Mouse (Mus musculus) megakaryocyte-erythroid progenitor cell, adult 5-6 weeks (primary cell): ENCODE data around the gene Banf1. TPM values are rescaled to one million over a fixed set of nuclear protein-coding genes. Genes with fewer than 3 reads are reported as not detected.
A peak's percentile ranks its signal among the peaks of the same experiment; 100 is the strongest.
"Not testable (repeated sequence)": the region's sequence is repeated elsewhere in the genome, so short reads cannot be mapped to it uniquely, and the experiment has no call there.

Source experiments
- ATAC-seq: replicated peaks from 2 replicates; pipeline ENCODE4 v1.8.0; 2016; ENCODE audit warnings: mild to moderate bottlenecking, inconsistent platforms; ENCODE audit not compliant: severe bottlenecking, poor library complexity, low FRiP score, low TSS enrichment
- total RNA-seq, 2 experiments: library from RNA; stranded (forward) in 1 of 2; stranded (reverse) in 1 of 2; fragments of 200-1000, 215-1000 nt in 1 of 2; fragments of >200 nt in 1 of 2; fragmentation: Nextera tagmentation in 1 of 2; gene quantifications; 2 replicates each; pipeline ENCODE4 v1.2.3; 2014 to 2017

Gene Banf1
- 502 and 521 TPM in 2 replicates for total RNA-seq (2014; fragmentation: Nextera tagmentation)
- 59.8 and 86.9 TPM in 2 replicates for total RNA-seq (2017)

DNA sequence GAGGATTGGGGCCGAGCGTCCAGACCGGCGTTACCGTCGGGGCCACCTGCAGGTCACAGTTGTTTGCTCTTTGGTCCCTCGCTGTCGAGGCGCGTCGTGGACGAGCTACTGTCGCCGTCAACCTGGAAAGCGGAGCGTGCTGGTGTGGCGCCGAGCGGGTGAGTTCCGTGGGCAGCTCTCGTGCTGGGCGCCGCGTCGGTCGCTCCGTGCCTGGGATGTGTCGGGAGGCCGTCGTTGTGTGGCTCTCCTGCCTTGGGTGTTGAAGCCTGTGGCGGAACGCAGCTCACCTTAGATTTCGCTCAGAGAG lies at the start of gene Banf1:
TSS of gene Banf1 (minus strand) at position 116 of the 307 bp plus-strand sequence.
- peak; percentile 25 for ATAC-seq

DNA sequence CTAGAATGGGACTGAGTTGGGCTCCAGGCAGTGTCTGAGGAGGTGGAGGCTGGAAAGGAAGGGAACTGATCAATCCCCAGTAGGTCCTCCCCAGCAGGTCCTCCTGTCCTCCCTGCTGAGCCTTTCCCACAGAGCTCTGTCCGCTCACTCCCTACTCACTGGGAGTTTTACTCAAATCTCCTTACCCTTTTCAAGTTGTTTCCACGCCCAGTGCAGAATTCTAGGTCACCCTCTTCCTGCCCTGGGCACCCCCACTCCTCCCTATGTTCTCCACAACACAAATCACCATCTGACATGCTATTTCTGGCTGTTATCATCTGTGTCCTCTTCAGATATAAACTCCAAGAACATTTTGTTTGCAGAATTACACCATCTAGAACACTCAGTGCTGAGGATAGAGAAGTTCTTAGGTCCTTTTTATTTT lies 47.6 kb upstream of the Banf1 start:
- no peak for ATAC-seq

DNA sequence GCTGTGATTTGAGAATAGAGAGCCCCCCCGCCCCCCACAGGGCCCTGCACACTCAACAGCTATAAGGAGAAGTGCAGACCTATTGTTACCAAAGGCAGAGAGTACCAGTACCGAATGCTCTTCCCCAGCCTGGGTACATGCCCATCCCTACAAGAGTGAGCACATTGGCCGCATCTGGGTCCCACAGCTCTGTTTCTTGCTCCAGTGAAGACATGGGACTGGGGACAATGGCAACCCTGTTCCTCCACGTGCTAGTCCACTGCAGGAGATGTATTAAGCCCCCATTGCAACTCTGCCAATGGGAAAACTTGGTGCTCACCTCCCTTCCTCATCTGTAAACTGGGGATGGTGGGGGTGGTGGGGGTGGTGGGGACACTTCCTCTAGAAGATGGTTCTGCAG lies 46.9 kb upstream of the Banf1 start:
- no peak for ATAC-seq

DNA sequence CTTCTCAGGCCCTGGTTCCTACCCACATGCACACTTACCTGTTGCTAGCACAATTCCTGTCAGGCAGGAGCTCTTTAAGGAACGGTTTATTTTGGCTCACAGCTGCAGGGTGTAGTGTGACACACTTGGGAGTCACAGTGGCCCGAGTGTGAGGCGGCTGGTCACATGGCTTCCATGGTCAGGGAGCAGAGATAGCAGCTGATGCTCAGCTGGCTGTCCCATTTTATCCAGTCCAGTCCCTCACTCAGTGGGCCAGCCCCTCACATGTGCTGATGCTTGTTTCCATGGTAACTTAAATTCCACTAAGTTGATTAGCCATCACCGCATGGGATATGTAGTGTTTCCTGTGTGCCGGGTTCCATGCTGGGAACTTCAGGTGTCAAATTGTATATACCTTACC lies 45.0 kb upstream of the Banf1 start:
- no peak for ATAC-seq

DNA sequence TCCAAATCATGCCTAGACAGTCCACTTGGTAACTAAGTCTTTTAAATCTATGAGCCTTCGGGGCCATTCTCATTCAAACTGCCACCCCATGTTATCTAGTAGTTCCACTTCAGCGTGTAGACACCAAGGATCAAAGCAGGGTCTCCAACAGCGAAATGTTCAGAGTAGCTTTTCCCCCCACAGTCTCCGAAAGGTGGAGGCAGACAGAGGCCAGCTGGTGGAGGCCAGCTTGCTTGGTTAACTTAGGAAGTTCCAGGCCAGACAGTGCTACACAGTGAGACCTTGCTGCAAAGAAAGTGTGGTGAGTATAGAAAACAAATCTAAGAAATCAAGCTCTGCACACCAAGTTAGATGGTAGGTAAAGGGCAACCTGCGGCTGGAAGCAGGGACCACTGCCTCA lies 43.7 kb upstream of the Banf1 start:
- ATAC-seq = no peak

DNA sequence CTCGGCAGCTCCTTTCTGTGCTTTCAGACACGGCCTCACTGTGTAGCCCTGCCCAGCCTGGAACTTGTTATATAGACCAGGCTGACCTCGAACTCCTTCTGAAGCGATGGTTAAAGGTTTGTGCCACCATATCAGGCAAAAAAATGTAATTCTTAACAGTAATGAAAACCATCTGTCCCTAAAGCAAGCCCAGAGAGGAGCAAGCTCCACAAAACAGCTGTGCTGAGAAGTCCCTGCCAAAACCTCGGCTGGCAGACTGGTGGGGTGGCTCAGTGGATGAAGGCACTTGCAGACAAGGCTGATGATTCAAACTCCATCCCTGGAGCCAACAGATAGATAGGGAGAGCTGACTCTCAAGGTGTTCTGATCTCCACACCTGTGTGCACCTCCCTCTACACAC lies 42.1 kb upstream of the Banf1 start:
- no peak for ATAC-seq

DNA sequence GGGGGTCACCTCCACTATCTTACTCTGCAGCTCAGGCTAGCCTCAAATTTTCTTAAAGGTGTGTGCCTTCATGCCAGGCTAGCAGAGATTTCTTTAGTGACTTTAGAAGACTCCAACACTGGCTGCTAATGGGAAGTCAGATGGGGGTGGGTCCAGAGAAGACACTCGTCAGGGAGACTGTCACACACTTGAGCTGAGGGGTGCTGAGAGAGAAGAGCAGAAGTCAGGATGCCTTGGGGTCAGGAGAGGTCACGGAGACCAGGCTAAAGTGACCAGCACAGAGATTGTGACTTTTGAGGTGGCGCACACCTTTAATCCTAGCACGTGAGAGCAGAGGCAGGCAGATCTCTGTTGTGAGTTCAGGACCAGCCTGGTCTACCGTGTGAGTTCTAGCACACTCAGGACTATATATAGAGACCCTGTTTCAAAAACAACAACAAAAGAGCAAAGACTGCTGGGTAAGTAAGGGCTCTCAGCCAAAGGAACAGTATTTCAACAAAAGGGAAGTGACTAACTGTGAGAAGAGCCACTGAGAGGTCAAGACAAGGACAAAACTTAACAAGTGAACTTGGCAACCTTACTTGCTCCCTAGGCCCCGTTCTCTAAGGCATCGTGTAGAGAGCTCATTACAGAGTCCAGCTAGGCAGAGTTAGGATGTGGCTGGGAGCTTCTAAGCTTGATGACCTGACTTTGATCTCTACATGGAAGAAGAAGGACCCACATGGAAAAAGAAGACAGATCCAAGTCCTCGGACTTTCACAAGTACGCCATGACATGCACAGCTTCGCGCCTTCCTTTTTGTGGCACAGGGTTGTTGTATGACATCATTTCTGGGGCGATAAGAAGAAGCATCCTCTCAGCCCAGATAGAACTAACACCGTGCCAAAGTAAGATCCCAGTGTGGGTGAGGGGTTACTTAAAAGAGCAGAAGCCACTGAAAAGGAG lies 41.4 kb upstream of the Banf1 start:
- no peak for ATAC-seq

DNA sequence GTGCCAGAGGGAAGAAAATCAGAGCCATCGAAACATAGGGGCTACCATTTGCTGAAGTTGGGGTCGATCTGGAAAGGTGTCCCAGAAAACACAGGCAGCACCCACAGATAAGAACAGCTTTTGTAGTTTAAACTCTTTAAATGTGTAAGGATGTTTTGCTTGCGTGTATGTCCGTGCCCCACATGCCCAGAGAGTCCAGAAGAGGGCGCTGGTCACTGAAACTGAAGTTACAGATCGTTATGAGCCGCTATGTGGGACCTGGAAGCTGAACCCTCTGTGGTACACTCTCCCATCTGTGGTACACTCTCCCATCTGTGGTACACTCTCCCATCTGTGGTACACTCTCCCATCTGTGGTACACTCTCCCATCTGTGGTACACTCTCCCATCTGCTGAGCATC lies 40.2 kb upstream of the Banf1 start:
- peak; percentile 73 for ATAC-seq

DNA sequence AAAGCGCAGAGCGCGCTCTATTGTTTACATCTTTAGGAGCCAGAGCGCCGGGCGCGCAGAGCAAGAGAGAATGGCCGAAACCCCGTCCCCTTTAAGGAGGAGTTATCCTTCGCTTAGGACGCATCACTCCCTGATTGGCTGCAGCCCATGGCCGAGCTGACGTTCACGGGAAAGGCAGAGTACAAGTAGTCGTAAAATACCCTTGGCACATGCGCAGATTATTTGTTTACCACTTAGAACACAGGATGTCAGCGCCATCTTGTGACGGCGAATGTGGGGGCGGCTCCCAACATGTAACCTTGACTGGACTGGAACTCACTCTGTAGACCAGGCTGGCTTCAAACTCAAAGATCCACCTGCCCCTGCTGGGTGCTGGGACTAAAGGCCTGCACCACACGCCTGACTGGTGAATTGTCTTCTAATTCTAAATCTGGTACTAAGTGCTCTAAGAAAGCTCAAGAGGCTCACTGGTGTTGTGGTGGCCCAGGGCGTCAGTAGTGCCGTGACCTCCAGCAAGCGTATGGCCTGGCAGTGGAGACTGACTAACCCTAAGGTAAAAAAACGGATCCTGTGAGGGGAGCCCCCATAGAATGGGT lies 39.7 kb upstream of the Banf1 start:
- peak; percentile 48 for ATAC-seq

DNA sequence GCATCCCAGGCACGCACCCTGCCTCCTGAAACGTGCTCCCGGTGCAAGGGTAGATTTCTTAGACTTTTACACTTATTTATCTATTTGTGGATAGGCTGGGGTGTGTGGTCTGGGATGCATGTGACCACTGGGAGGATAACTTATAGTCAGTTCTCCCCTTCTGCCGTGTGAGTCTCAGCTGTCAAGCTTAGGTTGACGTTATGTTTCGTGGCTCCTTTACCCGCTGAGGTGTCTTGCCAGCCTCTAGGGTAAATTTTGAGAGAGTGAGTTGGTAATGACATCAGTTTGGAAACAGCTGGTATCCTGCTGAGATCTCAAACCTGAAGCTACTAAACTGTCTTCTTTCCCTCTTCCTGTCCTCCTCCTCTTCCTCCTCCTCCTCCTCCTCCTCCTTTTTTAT lies 39.0 kb upstream of the Banf1 start:
- peak; percentile 62 for ATAC-seq

DNA sequence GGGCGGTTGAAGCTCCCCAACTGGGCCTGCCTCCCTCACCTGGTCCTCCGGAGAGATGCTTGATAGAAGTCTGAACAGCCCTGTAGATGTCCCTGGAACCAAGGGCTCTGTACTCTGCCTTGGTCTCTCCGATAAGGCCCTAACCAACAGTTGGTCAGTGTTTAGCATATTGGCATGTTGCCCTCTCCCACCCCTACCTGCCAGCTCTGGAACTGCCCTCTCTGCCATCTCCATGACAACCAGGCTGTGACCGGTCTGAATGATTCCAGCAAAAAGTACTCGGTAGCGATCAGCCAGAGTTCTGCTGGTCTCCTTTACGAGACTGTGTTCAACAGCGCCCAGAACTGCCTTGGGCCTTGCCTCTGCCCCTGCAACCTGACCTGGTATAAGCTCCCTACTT lies 35.3 kb upstream of the Banf1 start, which contains the start of gene Tsga10ip:
TSS of gene Tsga10ip (minus strand) at position 234 of the 400 bp plus-strand sequence.
- no peak for ATAC-seq

DNA sequence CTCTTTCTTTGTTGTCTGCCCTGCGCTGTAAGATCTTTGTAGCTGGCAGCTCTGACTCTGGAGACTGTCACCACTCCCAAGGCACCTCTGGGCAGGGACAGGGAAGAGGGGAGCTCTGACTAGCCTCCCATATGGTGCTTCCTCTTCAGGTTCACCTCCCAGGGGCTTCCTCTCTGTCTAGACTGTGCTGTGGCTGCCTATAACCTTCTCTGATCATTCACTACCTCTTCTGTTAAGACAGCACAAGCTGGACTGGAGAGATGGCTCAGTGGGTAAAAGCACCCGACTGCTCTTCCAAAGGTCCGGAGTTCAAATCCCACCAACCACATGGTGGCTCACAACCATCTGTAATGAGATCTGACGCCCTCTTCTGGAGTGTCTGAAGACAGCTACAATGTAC lies 34.1 kb upstream of the Banf1 start:
- ATAC-seq = not testable (repeated sequence)

DNA sequence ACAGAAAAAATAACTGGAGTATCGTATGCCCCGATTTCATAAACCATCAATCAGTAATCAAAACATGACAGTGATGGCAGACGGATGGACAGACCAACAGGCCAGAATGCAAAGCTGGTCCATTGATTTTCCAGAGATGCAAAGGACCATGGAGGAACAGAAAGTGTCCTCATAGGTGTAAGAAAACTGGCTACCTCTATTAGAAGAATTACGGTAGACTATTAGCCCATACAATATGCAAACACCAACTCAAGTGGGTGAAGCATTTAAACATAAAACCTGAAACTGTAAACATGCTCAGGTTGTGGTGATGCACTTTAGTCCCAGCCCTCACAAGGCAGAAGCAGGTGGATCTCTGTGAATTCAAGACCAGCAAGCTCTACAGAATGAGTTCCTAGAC lies 28.4 kb upstream of the Banf1 start:
- ATAC-seq = no peak

DNA sequence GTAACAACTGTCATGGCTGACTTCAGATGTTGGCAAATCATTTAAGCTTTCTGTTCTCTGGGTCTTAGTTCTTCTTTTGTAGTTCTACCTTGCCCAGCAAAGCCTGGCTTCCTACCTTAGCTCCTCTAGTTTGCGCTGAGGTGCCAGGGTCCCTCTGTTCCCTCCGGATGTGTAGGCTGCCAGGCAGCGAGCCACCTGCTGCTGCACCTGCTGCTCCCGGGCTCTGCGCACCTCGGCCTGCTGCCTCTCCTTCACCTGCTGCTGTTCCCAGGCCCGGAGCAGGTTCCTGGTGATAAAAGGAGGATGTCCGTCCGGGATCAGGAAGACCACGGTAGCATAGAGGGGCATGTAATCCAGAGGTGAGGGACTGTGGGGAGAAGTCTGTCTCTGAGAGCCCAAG lies 27.2 kb upstream of the Banf1 start:
- ATAC-seq = no peak

DNA sequence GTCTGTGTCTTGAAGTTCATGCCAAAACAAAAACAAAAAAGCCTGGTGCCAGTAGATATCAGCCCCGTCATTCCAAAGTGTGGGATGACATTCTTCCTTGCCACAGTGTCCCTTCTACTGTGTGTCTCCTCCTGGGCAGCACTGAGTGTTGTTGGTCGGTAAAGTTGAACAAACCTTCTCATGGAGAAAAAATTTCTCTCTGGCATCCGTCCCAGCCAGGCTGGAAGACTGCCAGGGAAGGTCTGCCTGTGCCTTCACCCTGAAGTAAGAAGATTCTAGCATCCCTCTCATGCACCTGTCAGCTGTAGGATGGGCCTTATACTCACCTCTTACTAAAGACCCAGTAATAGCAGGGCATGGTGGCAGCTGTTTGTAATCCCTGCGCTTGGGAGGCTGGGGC lies 25.9 kb upstream of the Banf1 start:
- ATAC-seq = no peak

DNA sequence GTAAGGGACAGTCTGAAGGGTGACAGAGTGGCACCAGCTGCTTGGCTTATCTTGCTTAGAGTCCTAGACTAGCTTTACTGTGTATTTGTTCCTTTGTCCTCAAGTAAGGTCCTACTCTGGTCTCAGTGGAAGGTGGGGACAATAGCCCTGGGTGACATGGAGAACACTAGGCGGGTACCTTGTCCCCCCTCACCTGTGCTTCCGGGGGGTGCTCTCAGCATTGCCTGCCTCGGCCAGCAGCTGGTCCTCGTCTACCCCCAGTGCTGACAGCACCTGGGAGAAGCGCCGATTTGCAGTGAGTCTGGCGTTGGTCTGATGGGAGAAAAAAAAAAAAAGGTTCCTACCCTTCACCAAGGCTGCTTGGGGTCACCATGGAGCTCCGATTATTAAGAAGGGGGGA lies 23.4 kb upstream of the Banf1 start:
- ATAC-seq = no peak

DNA sequence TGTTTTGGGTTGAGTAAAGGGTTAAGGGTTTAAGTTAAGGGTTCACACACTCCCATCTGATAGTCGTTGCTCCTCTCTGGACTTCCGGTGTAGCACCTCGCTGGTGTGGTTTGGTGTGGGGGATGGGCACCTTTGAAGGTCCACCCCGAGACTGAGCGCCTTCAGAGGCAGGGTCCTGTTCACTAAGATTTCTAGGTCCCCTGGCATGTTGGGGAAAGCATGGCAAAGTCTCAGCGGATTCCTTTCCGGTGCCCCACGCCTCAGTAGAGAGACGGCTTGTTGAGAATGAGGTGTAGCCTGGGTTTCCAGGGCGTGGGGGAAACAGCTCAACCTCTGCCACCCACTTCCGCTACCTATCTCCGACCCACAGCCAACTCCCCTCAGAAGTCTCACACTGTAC lies 22.7 kb upstream of the Banf1 start:
- ATAC-seq = peak; percentile 63

DNA sequence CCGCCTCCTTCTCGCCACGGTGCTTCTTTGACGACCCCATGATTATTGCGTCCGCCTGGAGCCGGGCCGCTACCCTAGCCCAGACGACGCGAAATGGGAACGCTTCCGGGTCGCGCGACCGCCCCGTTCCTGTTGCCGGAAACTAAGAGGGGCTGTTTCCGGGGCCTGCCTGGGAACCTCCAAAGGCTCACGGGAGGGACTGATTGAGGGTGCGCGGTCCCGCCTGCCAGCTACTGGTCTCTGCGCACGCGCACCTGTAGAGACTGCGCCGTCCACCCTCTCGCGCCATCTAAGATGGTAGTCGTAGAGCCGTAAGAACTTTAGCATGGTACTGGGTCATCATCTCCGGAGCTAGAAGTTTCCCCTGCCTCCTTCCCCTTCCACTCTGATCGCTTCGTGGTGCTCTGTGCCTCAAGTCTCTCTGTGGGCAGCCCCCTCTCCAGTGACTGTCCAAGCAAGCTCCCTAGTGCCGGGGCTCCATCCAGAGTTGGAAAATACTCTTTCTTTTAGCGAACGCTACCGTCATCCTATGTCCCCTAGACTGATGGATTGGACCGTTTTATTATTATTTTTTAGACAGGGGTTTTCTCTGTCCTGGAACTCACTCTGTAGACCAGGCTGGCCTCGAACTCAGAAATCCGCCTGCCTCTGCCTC lies 21.7 kb upstream of the Banf1 start, which contains the start of gene Sart1:
TSS of gene Sart1 (minus strand) at position 116 of the 655 bp plus-strand sequence.
- ATAC-seq = peak; percentile 85

DNA sequence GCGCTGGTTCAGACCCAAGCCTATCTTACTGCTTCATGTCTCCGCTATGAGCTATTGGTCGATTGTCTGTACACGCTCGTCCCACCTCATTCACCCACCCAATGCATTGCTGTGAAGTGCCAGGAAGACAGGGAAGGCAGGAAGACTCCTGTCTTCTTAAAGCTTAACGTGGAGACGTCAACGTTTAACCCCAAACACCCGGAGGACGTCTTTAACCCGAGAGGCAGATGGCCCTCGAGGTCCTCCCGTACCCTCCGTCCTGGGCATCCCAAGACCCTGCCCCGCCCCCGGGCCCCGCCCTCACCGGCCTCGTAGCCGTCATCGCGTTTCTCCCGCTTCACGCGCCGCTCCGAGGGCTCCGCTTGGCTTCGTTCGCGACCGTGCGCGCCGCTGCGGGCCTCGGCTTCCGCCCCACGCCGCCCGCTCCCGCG lies 21.1 kb upstream of the Banf1 start:
- ATAC-seq = no peak

DNA sequence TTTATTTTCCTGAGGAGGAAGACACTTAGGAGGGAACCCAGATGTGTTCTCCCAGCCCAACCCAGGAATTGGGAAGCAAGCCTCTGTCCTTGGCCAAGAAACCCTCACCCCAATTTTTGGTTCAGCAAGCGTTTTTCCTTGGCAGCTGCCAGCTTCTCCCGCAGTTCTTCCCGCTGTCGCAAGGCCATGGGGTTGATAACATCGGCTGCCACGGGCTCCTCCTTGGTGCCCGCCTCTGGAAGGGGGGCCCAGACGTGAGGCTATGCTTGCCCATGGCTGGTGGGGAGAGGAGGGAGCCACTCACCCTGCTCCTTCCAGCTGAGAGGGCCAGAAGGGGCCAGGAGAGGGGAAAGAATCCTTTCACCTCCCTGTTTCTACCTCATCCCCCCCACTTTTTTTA lies 17.7 kb upstream of the Banf1 start:
- no peak for ATAC-seq
